Mouse (Mus musculus) thymus, postnatal 0 days (tissue): ENCODE data around the gene Gm8247. TPM values are rescaled to one million over a fixed set of nuclear protein-coding genes. Genes with fewer than 3 reads are reported as not detected.
"Not testable (repeated sequence)": the region's sequence is repeated elsewhere in the genome, so short reads cannot be mapped to it uniquely, and the experiment has no call there.

Source experiments
- DNase-seq: peaks from one replicate; pipeline ENCODE4 v3.0.0-alpha.2; 2015; ENCODE audit warnings: low spot score
- polyA plus RNA-seq: library from polyadenylated mRNA; unstranded; fragments of >200 nt; fragmentation: Nextera tagmentation; extraction: Ambion mirVana; gene quantifications from 2 replicates; pipeline ENCODE4 v1.2.1, GENCODE M21; 2015

Gene Gm8247
- not detected in 2 replicates for polyA plus RNA-seq

GRCm38 (mm10) chr14:44582853-44583252 is at the start of gene Gm8247:
Gene Gm8247 (plus strand): TSS chr14:44583153.
- not testable (repeated sequence) for DNase-seq

GRCm38 (mm10) chr14:44547961-44548360 is 35.0 kb upstream of the Gm8247 start:
- not testable (repeated sequence) for DNase-seq

DNA sequence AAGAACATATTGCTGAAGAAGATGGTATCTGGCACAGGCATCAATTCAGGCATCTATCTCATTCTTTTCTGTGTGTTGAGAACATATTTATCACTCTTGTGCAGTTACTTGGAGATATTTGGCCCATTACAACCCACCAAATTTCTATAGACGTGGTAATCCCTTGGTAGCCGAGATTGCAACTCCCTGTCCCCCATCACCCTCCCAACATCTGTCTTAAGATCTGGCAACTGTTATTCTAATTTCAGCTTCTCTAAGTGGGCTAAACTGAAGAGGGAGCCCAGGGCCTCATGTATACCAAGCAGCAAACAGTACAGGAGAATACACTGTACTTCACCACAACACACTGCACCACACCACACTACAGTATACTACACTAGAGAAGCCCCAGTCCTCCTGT is 8.8 kb downstream of the Gm8247 start:
- not testable (repeated sequence) for DNase-seq

DNA sequence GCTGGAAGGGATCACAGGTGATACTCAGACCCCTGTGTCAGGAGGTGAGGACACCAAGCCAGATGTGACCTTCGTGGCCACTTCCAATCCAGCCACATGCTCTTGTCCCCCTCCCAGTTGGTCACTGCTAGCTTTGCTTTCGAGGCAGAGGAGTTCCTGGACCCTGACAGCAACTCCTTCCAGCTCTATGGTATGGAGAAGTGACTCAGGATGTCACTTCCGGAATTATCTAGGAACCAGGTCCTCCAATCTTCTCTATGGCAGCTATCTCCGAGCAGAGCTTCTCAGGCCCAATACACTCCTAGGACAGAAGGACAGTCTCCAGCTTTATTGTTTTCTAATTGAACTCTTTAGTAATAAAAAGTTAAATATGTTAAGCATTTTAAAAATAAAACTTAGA is 44.8 kb downstream of the Gm8247 start, which contains the start of gene Gm5624:
TSS of gene Gm5624 (minus strand) at position 202 of the 400 bp plus-strand sequence.
- not testable (repeated sequence) for DNase-seq

Other genes with a start within 250 kb of the Gm8247 start
- 0.09 and 0.36 TPM in 2 replicates for gene Gm5930, start 244.6 kb upstream of the Gm8247 start, polyA plus RNA-seq
- gene Gm8229, start 217.8 kb upstream of the Gm8247 start, polyA plus RNA-seq = not detected in 2 replicates
- gene Gm3371, start 172.5 kb upstream of the Gm8247 start, polyA plus RNA-seq = not detected in 2 replicates
- not detected in 2 replicates for gene Gm8232, start 149.5 kb upstream of the Gm8247 start, polyA plus RNA-seq
- gene BC061237, start 90.7 kb upstream of the Gm8247 start, polyA plus RNA-seq = not detected in 2 replicates
- gene Gm17093, start 64.9 kb upstream of the Gm8247 start, polyA plus RNA-seq = not detected in 2 replicates
- not detected in 2 replicates for gene Gm5624, start 44.8 kb downstream of the Gm8247 start, polyA plus RNA-seq
- not detected in 2 replicates for gene Gm8257, start 123.3 kb downstream of the Gm8247 start, polyA plus RNA-seq
- not detected in 2 replicates for gene Gm8267, start 167.2 kb downstream of the Gm8247 start, polyA plus RNA-seq